Mouse (Mus musculus): ENCODE data around the gene Eif2b2. TPM values are rescaled to one million over a fixed set of nuclear protein-coding genes. Genes with fewer than 3 reads are reported as not detected.
A peak's percentile ranks its signal among the peaks of the same experiment; 100 is the strongest.

Gene Eif2b2
- polyA plus RNA-seq, 1 experiment from 2014 or later: 105 TPM

- H3K4me3 ChIP-seq (replicated peaks): no peak overlapping the region
- no peak overlapping the region for H3K4me2 ChIP-seq
- H3K36me3 ChIP-seq: no peaks in the 10 kb centered on the region
- no peak for ATAC-seq (replicated peaks; ENCODE audit: low FRiP score)
- no peak overlapping the region for H3K27ac ChIP-seq
- H3K4me1 ChIP-seq: peaks cover 59% of the 10 kb centered on the region
- WGBS: 62% methylated on average over 10 of the region's 10 CpGs
- H3K27me3 ChIP-seq: no peaks in the 10 kb centered on the region
- H3K9ac ChIP-seq: no peak overlapping the region
- no peaks in the 10 kb centered on the region for H3K9me3 ChIP-seq (replicated peaks)
Measured at GRCm38 (mm10) chr12:85196191-85196590, 23.1 kb upstream of the Eif2b2 start.

- no peaks in the 10 kb centered on the region for H3K27me3 ChIP-seq
- H3K9me3 ChIP-seq (replicated peaks): no peaks in the 10 kb centered on the region
- 0 out of 2 replicates have a peak overlapping the region, but pooled peaks have one; percentile 25 for H3K27ac ChIP-seq
- H3K36me3 ChIP-seq: no peaks in the 10 kb centered on the region
- ATAC-seq (replicated peaks; ENCODE audit: low FRiP score): no peak
- 53% methylated on average over 7 of the region's 7 CpGs for WGBS
- H3K4me1 ChIP-seq: peaks cover 67% of the 10 kb centered on the region
- H3K4me3 ChIP-seq (replicated peaks): no peak overlapping the region
- no peak overlapping the region for H3K9ac ChIP-seq
- H3K4me2 ChIP-seq: no peak overlapping the region
Measured at GRCm38 (mm10) chr12:85197371-85197770, 21.9 kb upstream of the Eif2b2 start.

GRCm38 (mm10) chr12:85197936-85198335 is 21.3 kb upstream of the Eif2b2 start:
- 21% methylated on average over 8 of the region's 8 CpGs for WGBS
- Histone ChIP-seq H3K9me3 (replicated peaks) (no peaks in the 10 kb centered on the region), H3K27me3 (no peaks in the 10 kb centered on the region), H3K4me3 (replicated peaks) (no peak overlapping the region), H3K36me3 (no peaks in the 10 kb centered on the region), H3K27ac (0 out of 2 replicates have a peak overlapping the region, but pooled peaks have one; percentile 25), H3K4me2 (no peak overlapping the region), H3K9ac (no peak overlapping the region), H3K4me1 (peaks cover 62% of the 10 kb centered on the region)
- ATAC-seq (replicated peaks; ENCODE audit: low FRiP score): no peak

GRCm38 (mm10) chr12:85199954-85200353 is 19.3 kb upstream of the Eif2b2 start:
- Histone ChIP-seq H3K9ac (no peak overlapping the region), H3K4me2 (no peak overlapping the region), H3K27me3 (no peaks in the 10 kb centered on the region), H3K4me1 (peaks cover 55% of the 10 kb centered on the region), H3K36me3 (no peaks in the 10 kb centered on the region), H3K4me3 (replicated peaks) (no peak overlapping the region), H3K9me3 (replicated peaks) (no peaks in the 10 kb centered on the region), H3K27ac (no peak overlapping the region)
- ATAC-seq (replicated peaks; ENCODE audit: low FRiP score): no peak
- WGBS: 79% methylated on average over 1 of the region's 1 CpGs

- Histone ChIP-seq H3K36me3 (no peaks in the 10 kb centered on the region), H3K4me3 (replicated peaks) (no peak overlapping the region), H3K27me3 (no peaks in the 10 kb centered on the region), H3K9me3 (replicated peaks) (no peaks in the 10 kb centered on the region), H3K4me2 (0 out of 2 replicates have a peak overlapping the region, but pooled peaks have one; percentile 5), H3K27ac (peak overlapping the region; percentile 73), H3K9ac (no peak overlapping the region), H3K4me1 (peaks cover 49% of the 10 kb centered on the region)
- peak; percentile 34; the same call in 1 of the 2 replicates for ATAC-seq (replicated peaks; ENCODE audit: low FRiP score)
- 16% methylated on average over 24 of the region's 24 CpGs for WGBS
Measured at GRCm38 (mm10) chr12:85200929-85201829, 18.1 kb upstream of the Eif2b2 start.

- no peak overlapping the region for H3K4me3 ChIP-seq (replicated peaks)
- 86% methylated on average over 2 of the region's 2 CpGs for WGBS
- H3K9ac ChIP-seq: no peak overlapping the region
- H3K27me3 ChIP-seq: no peaks in the 10 kb centered on the region
- H3K9me3 ChIP-seq (replicated peaks): no peaks in the 10 kb centered on the region
- no peak for ATAC-seq (replicated peaks; ENCODE audit: low FRiP score)
- peaks cover 43% of the 10 kb centered on the region for H3K4me1 ChIP-seq
- H3K36me3 ChIP-seq: no peaks in the 10 kb centered on the region
- H3K27ac ChIP-seq: peak overlapping the region; percentile 73
- no peak overlapping the region for H3K4me2 ChIP-seq
Measured at GRCm38 (mm10) chr12:85201830-85202147, 17.5 kb upstream of the Eif2b2 start.

- 70% methylated on average over 7 of the region's 7 CpGs for WGBS
- Histone ChIP-seq H3K27ac (peak overlapping the region; percentile 73), H3K9ac (no peak overlapping the region)
Measured at GRCm38 (mm10) chr12:85202191-85202590, 17.1 kb upstream of the Eif2b2 start.

GRCm38 (mm10) chr12:85203699-85204098 is 15.6 kb upstream of the Eif2b2 start:
- no peaks in the 10 kb centered on the region for H3K9me3 ChIP-seq (replicated peaks)
- ATAC-seq (replicated peaks; ENCODE audit: low FRiP score): no peak

More at GRCm38 (mm10) chr12:85202191-85202590, 17.1 kb upstream of the Eif2b2 start:
- Histone ChIP-seq H3K9me3 (replicated peaks) (no peaks in the 10 kb centered on the region), H3K4me2 (no peak overlapping the region), H3K36me3 (no peaks in the 10 kb centered on the region), H3K27me3 (no peaks in the 10 kb centered on the region), H3K4me3 (replicated peaks) (no peak overlapping the region), H3K4me1 (peaks cover 40% of the 10 kb centered on the region)
- ATAC-seq (replicated peaks; ENCODE audit: low FRiP score): no peak

GRCm38 (mm10) chr12:85204105-85204504 is 15.2 kb upstream of the Eif2b2 start:
- Histone ChIP-seq H3K27me3 (no peaks in the 10 kb centered on the region), H3K4me1 (peaks cover 28% of the 10 kb centered on the region), H3K27ac (no peak overlapping the region), H3K9me3 (replicated peaks) (no peaks in the 10 kb centered on the region), H3K4me3 (replicated peaks) (no peak overlapping the region), H3K36me3 (no peaks in the 10 kb centered on the region), H3K9ac (no peak overlapping the region), H3K4me2 (no peak overlapping the region)
- whole genome bisulfite sequencing: 58% methylated on average over 8 of the region's 8 CpGs
- ATAC-seq (replicated peaks; ENCODE audit: low FRiP score): no peak

More at GRCm38 (mm10) chr12:85203699-85204098, 15.6 kb upstream of the Eif2b2 start:
- no peaks in the 10 kb centered on the region for H3K27me3 ChIP-seq
- H3K4me2 ChIP-seq: no peak overlapping the region
- no peak overlapping the region for H3K27ac ChIP-seq
- 78% methylated on average over 5 of the region's 5 CpGs for WGBS
- H3K4me3 ChIP-seq (replicated peaks): no peak overlapping the region
- no peak overlapping the region for H3K9ac ChIP-seq
- H3K4me1 ChIP-seq: peaks cover 28% of the 10 kb centered on the region
- H3K36me3 ChIP-seq: no peaks in the 10 kb centered on the region

- ATAC-seq (replicated peaks; ENCODE audit: low FRiP score): no peak
- 89% methylated on average over 10 of the region's 10 CpGs for whole genome bisulfite sequencing
Measured at GRCm38 (mm10) chr12:85205425-85205824, 13.9 kb upstream of the Eif2b2 start.

GRCm38 (mm10) chr12:85208687-85209199 is 10.5 kb upstream of the Eif2b2 start:
- WGBS: 32% methylated on average over 7 of the region's 7 CpGs
- H3K27me3 ChIP-seq: no peaks in the 10 kb centered on the region
- H3K4me1 ChIP-seq: peaks cover 7% of the 10 kb centered on the region; the same call in 1 of the 2 replicates
- ATAC-seq (replicated peaks; ENCODE audit: low FRiP score): no peak
- no peaks in the 10 kb centered on the region for H3K9me3 ChIP-seq (replicated peaks)
- H3K36me3 ChIP-seq: no peaks in the 10 kb centered on the region
- H3K9ac ChIP-seq: no peak overlapping the region
- H3K4me3 ChIP-seq (replicated peaks): no peak overlapping the region
- H3K4me2 ChIP-seq: no peak overlapping the region
- H3K27ac ChIP-seq: no peak overlapping the region

More at GRCm38 (mm10) chr12:85205425-85205824, 13.9 kb upstream of the Eif2b2 start:
- H3K36me3 ChIP-seq: no peaks in the 10 kb centered on the region
- no peak overlapping the region for H3K9ac ChIP-seq
- peaks cover 28% of the 10 kb centered on the region for H3K4me1 ChIP-seq
- H3K9me3 ChIP-seq (replicated peaks): no peaks in the 10 kb centered on the region
- H3K4me3 ChIP-seq (replicated peaks): no peak overlapping the region
- H3K27me3 ChIP-seq: no peaks in the 10 kb centered on the region
- H3K27ac ChIP-seq: no peak overlapping the region
- H3K4me2 ChIP-seq: no peak overlapping the region

- Histone ChIP-seq H3K9ac (no peak overlapping the region), H3K36me3 (no peaks in the 10 kb centered on the region), H3K9me3 (replicated peaks) (no peaks in the 10 kb centered on the region), H3K4me1 (peaks cover 8% of the 10 kb centered on the region), H3K27ac (no peak overlapping the region), H3K27me3 (no peaks in the 10 kb centered on the region), H3K4me2 (no peak overlapping the region), H3K4me3 (replicated peaks) (no peak overlapping the region)
- WGBS: 79% methylated on average over 5 of the region's 5 CpGs
- ATAC-seq (replicated peaks; ENCODE audit: low FRiP score): no peak
Measured at GRCm38 (mm10) chr12:85215031-85215430, 4.2 kb upstream of the Eif2b2 start.

Measured in kidney, embryonic 15.5 days (tissue).